Mouse (Mus musculus): ENCODE data around the gene Msx3. TPM values are rescaled to one million over a fixed set of nuclear protein-coding genes. Genes with fewer than 3 reads are reported as not detected.

Msx3 gene
- polyA plus RNA-seq, 1 experiment from 2014 or later, result not detected

GRCm38 (mm10) chr7:140061832-140062130 lies 12.9 kb upstream of the Msx3 start:
- Histone ChIP-seq H3K36me3 (ENCODE audit: control insufficient read depth, insufficient read depth, low read length) (no peaks in the 10 kb centered on the region), H3K27me3 (replicated peaks; ENCODE audit: control insufficient read depth, insufficient read depth, low read length) (peaks cover 68% of the 10 kb centered on the region), H3K9me3 (ENCODE audit: control insufficient read depth, low read length) (no peaks in the 10 kb centered on the region), H3K4me2 (ENCODE audit: low read depth, low read length) (peak overlapping the region; percentile 91), H3K4me3 (ENCODE audit: low read depth, low read length) (peak overlapping the region; percentile 44), H3K27ac (replicated peaks; ENCODE audit: low read depth, low read length) (no peak overlapping the region), H3K4me1 (ENCODE audit: control insufficient read depth, insufficient read depth, low read length) (peaks cover 14% of the 10 kb centered on the region; the same call in 1 of the 2 replicates), H3K9ac (ENCODE audit: low read depth, low read length) (0 out of 2 replicates have a peak overlapping the region, but pooled peaks have one; percentile 61)
- no peak for ATAC-seq (ENCODE audit: low read depth)
- DNase-seq (ENCODE audit: low spot score), result no peak
- WGBS, result 4% methylated on average over 6 of the region's 6 CpGs

DNA sequence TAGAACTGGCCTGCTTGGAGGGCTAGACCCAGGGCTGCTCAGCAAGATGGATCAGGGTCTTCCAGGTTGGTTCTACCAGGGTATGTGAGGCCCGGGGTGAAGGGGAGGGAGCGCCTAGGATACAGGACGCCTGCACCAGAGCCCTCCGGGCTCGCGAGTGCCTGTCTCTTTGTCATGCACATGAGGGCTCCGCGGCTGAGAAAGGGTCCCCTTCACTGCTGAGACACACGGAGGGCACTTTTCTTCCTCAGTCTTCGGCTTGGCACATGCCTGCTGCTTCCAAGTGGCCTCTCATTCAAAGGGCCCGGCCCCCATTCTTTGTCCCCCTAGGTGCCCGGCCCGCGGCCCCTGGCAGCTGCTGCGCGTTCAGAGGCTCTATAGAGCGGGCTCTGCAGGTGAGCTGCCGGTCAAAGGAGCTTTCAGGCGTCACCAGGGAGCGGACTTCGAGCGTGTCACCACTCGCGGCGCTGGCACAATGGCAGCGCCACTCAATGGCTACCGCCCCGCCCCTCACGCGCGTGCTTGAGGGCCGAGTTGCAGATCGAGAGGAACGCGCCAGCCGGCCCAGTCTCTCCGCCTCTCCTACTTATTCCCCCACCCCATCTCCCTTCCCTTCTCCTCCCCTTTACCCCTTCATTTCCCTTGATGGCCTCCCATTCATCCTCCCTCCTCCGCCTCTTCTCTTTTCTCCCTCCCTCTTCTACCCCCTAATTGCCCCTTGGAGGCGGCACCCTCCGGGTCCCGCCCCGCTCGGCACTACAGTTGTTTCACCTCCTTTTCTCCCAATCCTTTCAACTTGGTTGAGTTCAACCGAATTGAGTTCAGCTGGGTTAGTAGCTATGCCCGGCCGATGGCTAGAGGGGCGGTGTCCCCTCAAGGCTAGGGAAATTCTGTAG lies 12.3 kb upstream of the Msx3 start:
- Histone ChIP-seq H3K4me2 (ENCODE audit: low read depth, low read length) (peak overlapping the region; percentile 91), H3K4me1 (ENCODE audit: control insufficient read depth, insufficient read depth, low read length) (peaks cover 14% of the 10 kb centered on the region; the same call in 1 of the 2 replicates), H3K27ac (replicated peaks; ENCODE audit: low read depth, low read length) (no peak overlapping the region), H3K9ac (ENCODE audit: low read depth, low read length) (peak overlapping the region; percentile 61), H3K36me3 (ENCODE audit: control insufficient read depth, insufficient read depth, low read length) (no peaks in the 10 kb centered on the region), H3K4me3 (ENCODE audit: low read depth, low read length) (peak overlapping the region; percentile 44), H3K27me3 (replicated peaks; ENCODE audit: control insufficient read depth, insufficient read depth, low read length) (peaks cover 73% of the 10 kb centered on the region), H3K9me3 (ENCODE audit: control insufficient read depth, low read length) (no peaks in the 10 kb centered on the region)
- ATAC-seq (ENCODE audit: low read depth) (peak; percentile 58), DNase-seq (ENCODE audit: low spot score) (peak; percentile 69)
- 2% methylated on average over 41 of the region's 47 CpGs for WGBS

- Histone ChIP-seq H3K9me3 (ENCODE audit: control insufficient read depth, low read length) (no peaks in the 10 kb centered on the region), H3K27ac (replicated peaks; ENCODE audit: low read depth, low read length) (no peak overlapping the region), H3K27me3 (replicated peaks; ENCODE audit: control insufficient read depth, insufficient read depth, low read length) (peaks cover 73% of the 10 kb centered on the region), H3K36me3 (ENCODE audit: control insufficient read depth, insufficient read depth, low read length) (no peaks in the 10 kb centered on the region), H3K4me3 (ENCODE audit: low read depth, low read length) (no peak overlapping the region), H3K4me2 (ENCODE audit: low read depth, low read length) (no peak overlapping the region), H3K4me1 (ENCODE audit: control insufficient read depth, insufficient read depth, low read length) (peaks cover 14% of the 10 kb centered on the region; the same call in 1 of the 2 replicates), H3K9ac (ENCODE audit: low read depth, low read length) (no peak overlapping the region)
- WGBS, result 39% methylated on average over 4 of the region's 4 CpGs
- no peak for ATAC-seq (ENCODE audit: low read depth)
- no peak for DNase-seq (ENCODE audit: low spot score)
Observed at GRCm38 (mm10) chr7:140059601-140060000, 10.7 kb upstream of the Msx3 start.

- DNase-seq (ENCODE audit: low spot score), result no peak
- H3K27ac ChIP-seq (replicated peaks; ENCODE audit: low read depth, low read length), result no peak overlapping the region
Observed at GRCm38 (mm10) chr7:140058528-140058927, 9.6 kb upstream of the Msx3 start.

DNA sequence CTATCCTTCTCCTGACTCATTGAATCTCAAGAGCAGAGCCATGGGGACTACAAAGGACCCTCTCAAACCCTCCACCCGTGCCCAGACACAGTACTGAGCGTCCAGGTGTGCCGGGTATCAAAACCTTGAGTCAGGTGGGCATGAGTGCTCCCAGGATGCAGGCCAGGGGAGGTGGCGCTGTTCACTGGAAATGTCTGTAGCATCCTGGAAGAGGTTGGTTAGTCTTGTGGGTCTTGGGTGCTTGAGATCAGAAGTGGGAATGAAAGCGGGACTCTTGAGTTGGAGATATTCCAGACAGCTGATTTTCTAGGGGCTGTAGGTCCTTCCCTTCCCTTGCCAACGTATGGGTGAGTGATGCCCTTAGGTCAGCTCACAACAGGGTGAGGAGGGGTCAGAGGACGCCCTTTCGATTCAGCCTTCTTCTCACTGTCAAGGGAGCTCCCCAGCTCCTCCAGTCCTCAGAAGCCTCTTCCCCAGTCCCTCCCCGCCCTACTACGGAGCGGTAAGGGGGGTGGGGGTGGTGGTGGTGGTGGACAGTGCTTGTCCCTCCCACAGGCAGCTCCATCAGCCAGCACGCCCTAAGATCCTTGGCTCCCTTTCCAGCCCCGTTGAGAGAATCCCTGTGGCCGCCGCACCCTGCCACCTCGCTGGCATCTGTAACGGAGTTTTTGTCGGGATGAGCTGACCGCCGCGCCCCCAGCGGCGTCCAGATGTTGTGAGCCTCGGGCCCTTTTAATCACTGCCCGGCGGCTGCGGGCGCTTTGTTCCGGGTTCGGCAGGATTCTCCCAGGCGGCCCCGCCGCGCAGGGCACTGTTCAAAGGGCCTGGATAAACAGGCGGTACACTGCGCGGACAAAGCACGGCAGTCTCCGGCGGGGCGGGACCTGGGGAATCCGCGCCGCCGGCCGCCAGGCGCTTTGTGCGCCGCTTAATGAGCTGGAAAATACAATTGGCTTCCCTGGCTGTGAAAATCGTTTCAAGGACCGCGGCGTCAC lies 8.8 kb upstream of the Msx3 start:
- 4% methylated on average over 45 of the region's 53 CpGs for WGBS
- Histone ChIP-seq H3K27me3 (replicated peaks; ENCODE audit: control insufficient read depth, insufficient read depth, low read length) (peaks cover 73% of the 10 kb centered on the region), H3K36me3 (ENCODE audit: control insufficient read depth, insufficient read depth, low read length) (no peaks in the 10 kb centered on the region), H3K9ac (ENCODE audit: low read depth, low read length) (peak overlapping the region; percentile 67), H3K4me3 (ENCODE audit: low read depth, low read length) (peak overlapping the region; percentile 47), H3K4me2 (ENCODE audit: low read depth, low read length) (peak overlapping the region; percentile 85), H3K4me1 (ENCODE audit: control insufficient read depth, insufficient read depth, low read length) (peaks cover 14% of the 10 kb centered on the region; the same call in 1 of the 2 replicates), H3K9me3 (ENCODE audit: control insufficient read depth, low read length) (no peaks in the 10 kb centered on the region), H3K27ac (replicated peaks; ENCODE audit: low read depth, low read length) (no peak overlapping the region)
- DNase-seq (ENCODE audit: low spot score) (peak; percentile 75), ATAC-seq (ENCODE audit: low read depth) (peak; percentile 83)

More at GRCm38 (mm10) chr7:140058528-140058927, 9.6 kb upstream of the Msx3 start:
- H3K9ac ChIP-seq (ENCODE audit: low read depth, low read length), result peak overlapping the region; percentile 67; the same call in 1 of the 2 replicates
- H3K4me2 ChIP-seq (ENCODE audit: low read depth, low read length), result peak overlapping the region; percentile 85
- H3K4me1 ChIP-seq (ENCODE audit: control insufficient read depth, insufficient read depth, low read length), result peaks cover 14% of the 10 kb centered on the region; the same call in 1 of the 2 replicates
- no peaks in the 10 kb centered on the region for H3K36me3 ChIP-seq (ENCODE audit: control insufficient read depth, insufficient read depth, low read length)
- no peak for ATAC-seq (ENCODE audit: low read depth)
- H3K27me3 ChIP-seq (replicated peaks; ENCODE audit: control insufficient read depth, insufficient read depth, low read length), result peaks cover 70% of the 10 kb centered on the region
- H3K4me3 ChIP-seq (ENCODE audit: low read depth, low read length), result peak overlapping the region; percentile 47
- no peaks in the 10 kb centered on the region for H3K9me3 ChIP-seq (ENCODE audit: control insufficient read depth, low read length)
- WGBS, result 26% methylated on average over 7 of the region's 7 CpGs

- no peak for ATAC-seq (ENCODE audit: low read depth)
- Histone ChIP-seq H3K4me2 (ENCODE audit: low read depth, low read length) (no peak overlapping the region), H3K4me1 (ENCODE audit: control insufficient read depth, insufficient read depth, low read length) (peaks cover 6% of the 10 kb centered on the region), H3K27ac (replicated peaks; ENCODE audit: low read depth, low read length) (no peak overlapping the region), H3K27me3 (replicated peaks; ENCODE audit: control insufficient read depth, insufficient read depth, low read length) (peaks cover 73% of the 10 kb centered on the region), H3K4me3 (ENCODE audit: low read depth, low read length) (no peak overlapping the region), H3K36me3 (ENCODE audit: control insufficient read depth, insufficient read depth, low read length) (no peaks in the 10 kb centered on the region), H3K9ac (ENCODE audit: low read depth, low read length) (no peak overlapping the region), H3K9me3 (ENCODE audit: control insufficient read depth, low read length) (no peaks in the 10 kb centered on the region)
- WGBS, result 85% methylated on average over 4 of the region's 4 CpGs
- no peak for DNase-seq (ENCODE audit: low spot score)
Observed at GRCm38 (mm10) chr7:140054124-140054523, 5.2 kb upstream of the Msx3 start.

GRCm38 (mm10) chr7:140049115-140049689 lies 313 bp upstream of the Msx3 start:
- Histone ChIP-seq H3K27me3 (replicated peaks; ENCODE audit: control insufficient read depth, insufficient read depth, low read length) (peaks cover 87% of the 10 kb centered on the region), H3K4me1 (ENCODE audit: control insufficient read depth, insufficient read depth, low read length) (peaks cover 16% of the 10 kb centered on the region), H3K36me3 (ENCODE audit: control insufficient read depth, insufficient read depth, low read length) (no peaks in the 10 kb centered on the region), H3K27ac (replicated peaks; ENCODE audit: low read depth, low read length) (no peak overlapping the region), H3K4me3 (ENCODE audit: low read depth, low read length) (peak overlapping the region; percentile 42), H3K4me2 (ENCODE audit: low read depth, low read length) (peak overlapping the region; percentile 66), H3K9ac (ENCODE audit: low read depth, low read length) (peak overlapping the region; percentile 14), H3K9me3 (ENCODE audit: control insufficient read depth, low read length) (no peaks in the 10 kb centered on the region)
- WGBS, result under 1% methylated on average over 19 of the region's 34 CpGs
- DNase-seq (ENCODE audit: low spot score) (peak; percentile 59), ATAC-seq (ENCODE audit: low read depth) (peak; percentile 80)

DNA sequence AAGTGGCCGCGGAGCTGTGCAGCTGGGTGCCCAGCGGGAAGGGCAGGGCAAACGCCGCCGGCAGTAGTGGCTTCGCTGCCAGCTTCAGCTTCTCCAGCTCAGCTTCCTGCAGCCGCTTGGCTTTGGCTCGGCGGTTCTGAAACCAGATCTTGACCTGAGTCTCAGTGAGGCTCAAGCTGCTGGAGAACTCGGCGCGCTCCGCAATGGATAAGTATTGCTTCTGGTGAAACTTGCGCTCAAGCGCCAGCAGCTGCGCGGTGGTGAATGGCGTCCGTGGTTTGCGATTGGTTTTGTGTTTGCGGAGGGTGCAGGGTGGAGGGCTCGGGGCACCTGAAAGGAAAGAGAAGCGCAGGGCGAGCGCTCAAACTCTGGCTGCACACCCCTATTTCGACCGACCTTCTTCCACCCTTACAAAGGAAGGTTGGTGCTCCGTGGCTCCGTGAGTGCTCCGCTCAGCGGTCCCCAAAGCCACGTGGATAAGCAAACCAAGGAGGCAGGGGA lies 1.0 kb downstream of the Msx3 start:
- WGBS, result 2% methylated on average over 25 of the region's 33 CpGs
- no peak overlapping the region for H3K9ac ChIP-seq (ENCODE audit: low read depth, low read length)
- H3K4me3 ChIP-seq (ENCODE audit: low read depth, low read length), result peak overlapping the region; percentile 42
- peak; percentile 39 for DNase-seq (ENCODE audit: low spot score)
- no peak for ATAC-seq (ENCODE audit: low read depth)
- peaks cover 16% of the 10 kb centered on the region for H3K4me1 ChIP-seq (ENCODE audit: control insufficient read depth, insufficient read depth, low read length)
- H3K36me3 ChIP-seq (ENCODE audit: control insufficient read depth, insufficient read depth, low read length), result no peaks in the 10 kb centered on the region
- peaks cover 81% of the 10 kb centered on the region for H3K27me3 ChIP-seq (replicated peaks; ENCODE audit: control insufficient read depth, insufficient read depth, low read length)
- H3K4me2 ChIP-seq (ENCODE audit: low read depth, low read length), result peak overlapping the region; percentile 66
- no peaks in the 10 kb centered on the region for H3K9me3 ChIP-seq (ENCODE audit: control insufficient read depth, low read length)
- no peak overlapping the region for H3K27ac ChIP-seq (replicated peaks; ENCODE audit: low read depth, low read length)

Measured in embryonic facial prominence, embryonic 14.5 days (tissue).